Mouse (Mus musculus) neural tube, embryonic 14.5 days (tissue): ENCODE measurements around the gene Nudt3. TPM values are rescaled to one million over a fixed set of nuclear protein-coding genes. Genes with fewer than 3 reads are reported as not detected.

ENCODE experiments used
- ATAC-seq: fragments of 200-750 bp; cut with Nextera tagmentation; 2 replicates; pipeline ENCODE4 v1.8.0; 2017; ENCODE audit warnings: low read depth, mild to moderate bottlenecking, moderate TSS enrichment, moderate library complexity
- H3K27ac ChIP-seq: fragments of 300-500 bp; sonication (generic); 2 replicates; pipeline ENCODE4 v1.5.1; 2014; ENCODE audit warnings: low read depth, mild to moderate bottlenecking, control low read depth, low read length, moderate library complexity, mixed read lengths
- H3K27me3 ChIP-seq: fragments of 300-500 bp; sonication (generic); 2 replicates; pipeline ENCODE4 v1.6.1; 2014; ENCODE audit warnings: low read length; ENCODE audit not compliant: control insufficient read depth, insufficient read depth
- H3K36me3 ChIP-seq: fragments of 300-500 bp; sonication (generic); 2 replicates; pipeline ENCODE4 v1.6.1; 2014; ENCODE audit warnings: low read length, mixed read lengths; ENCODE audit not compliant: control insufficient read depth, insufficient read depth
- H3K4me1 ChIP-seq: fragments of 300-500 bp; sonication (generic); 2 replicates; pipeline ENCODE4 v1.6.1; 2014; ENCODE audit warnings: low read length; ENCODE audit not compliant: control insufficient read depth, insufficient read depth
- H3K4me2 ChIP-seq: fragments of 300-500 bp; sonication (generic); 2 replicates; pipeline ENCODE4 v1.6.1; 2014; ENCODE audit warnings: mild to moderate bottlenecking, low read depth, low read length, control low read depth
- H3K4me3 ChIP-seq: fragments of 300-500 bp; sonication (generic); 2 replicates; pipeline ENCODE4 v1.5.1; 2014; ENCODE audit warnings: low read depth, low read length, control low read depth, mixed read lengths
- H3K9ac ChIP-seq: fragments of 300-500 bp; sonication (generic); replicated peaks from 2 replicates; pipeline ENCODE4 v1.6.1; 2014; ENCODE audit warnings: low read depth, mild to moderate bottlenecking, control low read depth, low read length, mixed read lengths
- H3K9me3 ChIP-seq: fragments of 300-500 bp; sonication (generic); 2 replicates; pipeline ENCODE4 v1.6.1; 2016; ENCODE audit warnings: low read length; ENCODE audit not compliant: control insufficient read depth
- WGBS: fragments of 180-500 bp; shearing (Covaris S2); extraction: QIAGEN DNeasy Blood & Tissue Kit; methylation state at CpG from one replicate; pipeline ENCODE4 v1.1.7; 2014; 5-methylcytosine and 5-hydroxymethylcytosine counted together
- polyA plus RNA-seq: library from polyadenylated mRNA; unstranded; fragments of >200 nt; fragmentation: Nextera tagmentation; extraction: Ambion mirVana; gene quantifications from 2 replicates; pipeline ENCODE4 v1.2.1, GENCODE M21; 2014

The Nudt3 gene
- polyA plus RNA-seq, 1 experiment from 2014 or later: 125 TPM

GRCm38 (mm10) chr17:27595659-27596375 is 27.5 kb downstream of the Nudt3 start:
- H3K27ac ChIP-seq: no peak overlapping the region
- H3K9ac ChIP-seq: no peak overlapping the region
- H3K27me3 ChIP-seq: no peaks in the 10 kb centered on the region
- 88% methylated on average over 15 of the region's 15 CpGs for WGBS
- no peak for ATAC-seq
- H3K4me1 ChIP-seq: peaks cover 3% of the 10 kb centered on the region; the same call in 1 of the 2 replicates
- peaks cover 27% of the 10 kb centered on the region for H3K36me3 ChIP-seq
- H3K9me3 ChIP-seq: no peaks in the 10 kb centered on the region
- H3K4me3 ChIP-seq: no peak overlapping the region
- no peak overlapping the region for H3K4me2 ChIP-seq

GRCm38 (mm10) chr17:27592565-27592910 is 30.8 kb downstream of the Nudt3 start:
- H3K4me3 ChIP-seq: no peak overlapping the region
- H3K9me3 ChIP-seq: no peaks in the 10 kb centered on the region
- no peak overlapping the region for H3K9ac ChIP-seq
- ATAC-seq: no peak
- peaks cover 4% of the 10 kb centered on the region; the same call in 1 of the 2 replicates for H3K4me1 ChIP-seq
- WGBS: 98% methylated on average over 7 of the region's 7 CpGs
- H3K4me2 ChIP-seq: no peak overlapping the region
- peaks cover 31% of the 10 kb centered on the region for H3K36me3 ChIP-seq
- H3K27ac ChIP-seq: no peak overlapping the region
- H3K27me3 ChIP-seq: no peaks in the 10 kb centered on the region

GRCm38 (mm10) chr17:27591826-27592564 is 31.3 kb downstream of the Nudt3 start:
- peaks cover 4% of the 10 kb centered on the region; the same call in 1 of the 2 replicates for H3K4me1 ChIP-seq
- no peak for ATAC-seq
- no peak overlapping the region for H3K9ac ChIP-seq
- no peak overlapping the region for H3K4me3 ChIP-seq
- H3K9me3 ChIP-seq: no peaks in the 10 kb centered on the region
- peaks cover 31% of the 10 kb centered on the region for H3K36me3 ChIP-seq
- no peak overlapping the region for H3K4me2 ChIP-seq
- no peak overlapping the region for H3K27ac ChIP-seq
- no peaks in the 10 kb centered on the region for H3K27me3 ChIP-seq
- WGBS: 89% methylated on average over 12 of the region's 12 CpGs

GRCm38 (mm10) chr17:27588231-27588630 is 35.1 kb downstream of the Nudt3 start:
- Histone ChIP-seq H3K36me3 (peaks cover 9% of the 10 kb centered on the region; the same call in 1 of the 2 replicates), H3K27ac (no peak overlapping the region)

GRCm38 (mm10) chr17:27587252-27587651 is 36.0 kb downstream of the Nudt3 start:
- 78% methylated on average over 12 of the region's 12 CpGs for WGBS
- H3K4me2 ChIP-seq: no peak overlapping the region
- H3K4me1 ChIP-seq: peaks cover 4% of the 10 kb centered on the region; the same call in 1 of the 2 replicates
- no peak overlapping the region for H3K27ac ChIP-seq
- ATAC-seq: no peak
- H3K9ac ChIP-seq: no peak overlapping the region
- H3K27me3 ChIP-seq: no peaks in the 10 kb centered on the region
- H3K36me3 ChIP-seq: peaks cover 10% of the 10 kb centered on the region; the same call in 1 of the 2 replicates
- H3K4me3 ChIP-seq: no peak overlapping the region
- no peaks in the 10 kb centered on the region for H3K9me3 ChIP-seq

More at GRCm38 (mm10) chr17:27588231-27588630, 35.1 kb downstream of the Nudt3 start:
- 85% methylated on average over 8 of the region's 8 CpGs for WGBS
- H3K4me2 ChIP-seq: no peak overlapping the region
- H3K9me3 ChIP-seq: no peaks in the 10 kb centered on the region
- H3K9ac ChIP-seq: no peak overlapping the region
- no peaks in the 10 kb centered on the region for H3K27me3 ChIP-seq
- ATAC-seq: no peak
- H3K4me3 ChIP-seq: no peak overlapping the region
- H3K4me1 ChIP-seq: peaks cover 4% of the 10 kb centered on the region; the same call in 1 of the 2 replicates

GRCm38 (mm10) chr17:27586661-27587060 is 36.6 kb downstream of the Nudt3 start:
- WGBS: 72% methylated on average over 9 of the region's 9 CpGs
- H3K9ac ChIP-seq: no peak overlapping the region
- H3K4me1 ChIP-seq: peaks cover 4% of the 10 kb centered on the region; the same call in 1 of the 2 replicates
- no peaks in the 10 kb centered on the region for H3K27me3 ChIP-seq
- no peak overlapping the region for H3K4me2 ChIP-seq
- ATAC-seq: no peak
- H3K9me3 ChIP-seq: no peaks in the 10 kb centered on the region
- no peak overlapping the region for H3K4me3 ChIP-seq
- H3K36me3 ChIP-seq: peaks cover 16% of the 10 kb centered on the region; the same call in 1 of the 2 replicates
- no peak overlapping the region for H3K27ac ChIP-seq

GRCm38 (mm10) chr17:27583185-27583894 is 40.0 kb downstream of the Nudt3 start:
- Histone ChIP-seq H3K4me2 (no peak overlapping the region), H3K4me3 (no peak overlapping the region), H3K27ac (no peak overlapping the region), H3K9ac (no peak overlapping the region), H3K9me3 (no peaks in the 10 kb centered on the region), H3K27me3 (no peaks in the 10 kb centered on the region), H3K36me3 (peaks cover 23% of the 10 kb centered on the region), H3K4me1 (peaks cover 4% of the 10 kb centered on the region; the same call in 1 of the 2 replicates)
- WGBS: 95% methylated on average over 13 of the region's 13 CpGs
- no peak for ATAC-seq

- Histone ChIP-seq H3K27me3 (no peaks in the 10 kb centered on the region), H3K36me3 (peaks cover 31% of the 10 kb centered on the region), H3K4me2 (no peak overlapping the region), H3K4me3 (no peak overlapping the region), H3K9ac (no peak overlapping the region), H3K27ac (no peak overlapping the region), H3K9me3 (no peaks in the 10 kb centered on the region), H3K4me1 (no peaks in the 10 kb centered on the region)
- ATAC-seq: no peak
- 89% methylated on average over 20 of the region's 20 CpGs for WGBS
These were observed 42.8 kb downstream of the Nudt3 start for GRCm38 (mm10) chr17:27580392-27581068.
